Mouse (Mus musculus) ovary, postnatal 36 days (tissue): ENCODE measurements at regions not wholly inside any gene's neighbourhood (a gene's known extent, or its start where the extent isn't known, plus 50 kb on each side); places are given as distances from the start of the nearest gene placed in this dataset.

Experiments used
- DNase-seq: peaks from one replicate; pipeline ENCODE4 v3.0.0; 2022; ENCODE audit warnings: low spot score, mixed read lengths

GRCm38 (mm10) chr10:66433490-66433889, 662.4 kb upstream of the Jmjd1c start:
- no peak for DNase-seq

DNA sequence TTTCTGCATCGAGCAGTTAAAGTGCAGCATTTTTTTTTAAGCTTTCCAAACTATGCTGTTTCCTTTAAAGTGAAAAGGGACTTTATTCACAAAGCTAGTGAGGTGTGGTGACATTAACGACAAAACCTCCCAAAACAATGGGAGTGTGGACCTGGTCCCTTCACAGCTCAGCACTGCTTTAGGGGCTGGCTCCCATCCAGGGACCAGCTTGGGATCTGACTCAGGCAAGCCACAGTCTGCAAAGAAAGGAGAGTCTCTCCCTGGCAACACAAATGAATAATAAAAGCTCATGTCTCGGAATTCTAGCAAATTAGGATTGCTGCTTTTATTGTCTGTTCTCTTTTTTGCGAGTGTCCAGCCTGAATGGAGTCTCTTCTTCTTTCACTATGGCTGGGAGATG, 625.2 kb upstream of the Jmjd1c start:
- DNase-seq = peak; percentile 10

DNA sequence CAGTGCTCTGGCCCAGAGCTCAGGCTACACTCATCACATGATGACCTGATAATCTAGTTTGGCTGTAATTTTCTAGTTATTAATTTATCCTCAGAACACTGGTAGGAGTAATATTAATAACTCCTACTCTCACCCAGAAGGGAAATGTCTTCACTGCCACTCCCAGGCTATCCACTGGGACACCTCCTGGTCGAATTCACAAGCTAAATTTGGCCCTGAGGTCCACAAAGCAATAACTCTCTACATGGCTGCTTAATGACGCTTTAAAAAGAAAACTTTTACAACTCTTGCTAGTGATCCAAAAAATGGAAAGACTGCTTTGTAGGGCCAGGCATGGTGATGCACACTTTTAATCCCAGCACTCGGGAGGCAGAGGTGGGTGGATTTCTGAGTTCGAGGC, 623.9 kb upstream of the Jmjd1c start:
- DNase-seq = no peak

DNA sequence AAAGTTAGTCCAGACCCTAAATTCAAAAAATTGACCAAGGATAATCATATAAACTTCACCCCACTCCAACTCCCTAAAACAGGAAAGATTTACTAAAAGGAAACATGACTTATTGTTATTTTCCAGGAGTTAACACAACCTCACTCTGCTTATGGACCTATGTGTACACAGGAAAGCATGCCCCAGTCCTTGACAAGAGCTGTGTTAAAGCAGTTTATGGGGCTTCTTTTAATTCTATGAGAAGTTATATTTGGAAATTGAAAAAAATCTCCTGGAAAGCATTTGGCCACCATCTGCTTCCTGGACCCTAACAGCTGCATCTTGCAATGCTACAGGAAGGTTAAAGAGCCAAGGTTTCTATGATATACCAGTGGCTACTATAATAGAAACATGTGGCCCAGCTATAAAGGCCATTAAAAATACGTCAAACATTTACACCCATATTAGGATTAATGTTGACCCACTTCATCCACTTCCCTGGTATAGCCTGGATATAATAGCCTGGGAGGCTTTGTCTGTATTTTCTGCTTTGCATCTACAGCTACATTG, 620.7 kb upstream of the Jmjd1c start:
- no peak for DNase-seq

DNA sequence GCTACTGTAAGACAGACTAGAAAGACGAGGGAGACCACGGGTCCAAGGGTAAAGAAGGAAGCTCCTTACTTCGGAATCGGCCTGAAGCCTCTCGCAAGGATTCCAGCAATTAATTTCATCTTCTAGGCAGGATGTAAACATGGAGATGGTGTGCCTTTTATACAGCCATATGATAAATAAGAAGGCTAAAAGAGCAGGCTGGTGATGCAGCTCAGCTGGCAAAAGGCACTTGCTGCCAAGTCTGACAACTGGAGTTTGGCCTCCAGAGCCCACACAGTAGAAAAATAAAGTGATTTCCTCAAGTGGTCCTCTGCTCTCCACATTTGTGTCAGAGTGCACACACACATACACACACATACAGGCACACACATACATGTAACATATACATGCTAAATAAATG, 605.1 kb upstream of the Jmjd1c start:
- DNase-seq = no peak

DNA sequence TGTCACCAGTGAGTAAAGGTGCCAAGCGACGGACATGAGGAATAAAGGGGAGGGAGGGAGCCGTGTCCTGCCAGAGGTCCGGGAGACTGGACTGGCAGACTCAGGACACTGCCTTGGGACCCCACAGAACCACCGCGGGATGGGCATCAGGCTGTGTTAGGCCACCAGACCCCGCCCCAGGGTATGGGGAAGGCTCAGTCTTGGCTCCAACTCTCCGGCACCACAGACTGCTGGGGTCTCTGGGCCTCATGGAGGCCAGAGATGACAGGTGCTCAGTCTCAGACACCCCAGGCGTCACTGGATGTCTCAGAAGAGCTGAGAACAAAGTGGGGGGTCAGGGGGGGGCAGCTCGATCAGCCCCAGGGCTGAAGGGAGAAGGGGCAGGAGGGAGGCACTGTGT, 604.1 kb upstream of the Jmjd1c start:
- DNase-seq = no peak

DNA sequence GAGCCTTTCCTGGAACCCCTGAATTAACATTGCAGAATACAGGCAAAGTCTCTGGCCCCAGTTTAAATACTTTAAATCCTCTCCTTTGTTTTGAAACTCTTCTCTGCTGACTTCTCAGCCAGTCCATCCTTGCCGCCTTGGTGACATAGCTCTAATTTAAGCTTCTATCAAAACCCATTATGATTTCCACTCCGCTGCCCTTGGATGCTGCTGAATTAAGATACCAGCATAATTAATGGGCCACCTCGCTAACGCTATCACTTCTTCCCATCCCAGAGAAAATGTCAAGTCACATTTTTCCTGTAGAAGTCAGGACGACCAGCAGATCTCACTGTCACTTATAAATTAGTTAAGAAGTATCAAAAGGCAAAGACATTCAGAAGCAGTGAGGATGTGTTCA, 556.1 kb upstream of the Jmjd1c start:
- no peak for DNase-seq

GRCm38 (mm10) chr10:66546656-66547055, 549.3 kb upstream of the Jmjd1c start:
- DNase-seq = no peak

GRCm38 (mm10) chr10:66547660-66548059, 548.3 kb upstream of the Jmjd1c start:
- no peak for DNase-seq

DNA sequence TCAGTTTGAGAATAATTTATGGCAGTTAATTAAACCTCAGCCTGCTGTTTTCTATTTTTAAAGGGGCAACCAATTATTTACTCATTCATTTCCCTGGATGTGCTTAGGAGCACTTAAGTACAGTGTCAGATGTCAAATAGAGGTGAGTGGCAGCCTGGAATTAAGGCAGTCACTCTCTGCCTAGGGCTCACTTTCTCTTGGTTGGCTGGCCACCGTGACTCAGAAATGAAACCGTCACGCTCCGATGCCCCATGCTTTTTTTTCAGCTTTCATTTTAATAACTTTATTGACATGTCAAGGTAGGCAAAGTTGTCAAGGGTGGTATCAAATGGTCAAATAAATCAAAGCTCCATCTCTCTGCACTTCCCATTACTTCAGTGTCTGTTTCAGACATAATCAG, 547.9 kb upstream of the Jmjd1c start:
- no peak for DNase-seq

DNA sequence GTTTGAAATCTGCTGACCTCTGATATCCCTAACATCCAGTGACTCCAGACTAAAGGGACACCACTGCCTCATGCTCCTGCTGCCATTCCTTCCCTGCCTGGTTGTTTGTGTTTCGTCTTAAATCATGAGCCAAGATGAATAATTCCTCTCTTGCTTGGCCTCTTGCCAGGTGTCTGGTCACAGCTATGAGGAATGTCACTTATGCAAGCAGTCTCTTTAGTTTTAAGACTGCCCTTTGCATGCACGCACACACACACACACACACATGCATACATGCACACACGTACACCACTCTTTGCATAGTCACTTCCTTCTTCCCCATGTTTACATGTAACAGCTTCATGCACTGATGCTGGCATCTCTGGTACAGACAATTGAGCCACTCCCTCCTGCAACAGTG, 543.0 kb upstream of the Jmjd1c start:
- no peak for DNase-seq

GRCm38 (mm10) chr10:66554259-66554658, 541.7 kb upstream of the Jmjd1c start:
- no peak for DNase-seq

DNA sequence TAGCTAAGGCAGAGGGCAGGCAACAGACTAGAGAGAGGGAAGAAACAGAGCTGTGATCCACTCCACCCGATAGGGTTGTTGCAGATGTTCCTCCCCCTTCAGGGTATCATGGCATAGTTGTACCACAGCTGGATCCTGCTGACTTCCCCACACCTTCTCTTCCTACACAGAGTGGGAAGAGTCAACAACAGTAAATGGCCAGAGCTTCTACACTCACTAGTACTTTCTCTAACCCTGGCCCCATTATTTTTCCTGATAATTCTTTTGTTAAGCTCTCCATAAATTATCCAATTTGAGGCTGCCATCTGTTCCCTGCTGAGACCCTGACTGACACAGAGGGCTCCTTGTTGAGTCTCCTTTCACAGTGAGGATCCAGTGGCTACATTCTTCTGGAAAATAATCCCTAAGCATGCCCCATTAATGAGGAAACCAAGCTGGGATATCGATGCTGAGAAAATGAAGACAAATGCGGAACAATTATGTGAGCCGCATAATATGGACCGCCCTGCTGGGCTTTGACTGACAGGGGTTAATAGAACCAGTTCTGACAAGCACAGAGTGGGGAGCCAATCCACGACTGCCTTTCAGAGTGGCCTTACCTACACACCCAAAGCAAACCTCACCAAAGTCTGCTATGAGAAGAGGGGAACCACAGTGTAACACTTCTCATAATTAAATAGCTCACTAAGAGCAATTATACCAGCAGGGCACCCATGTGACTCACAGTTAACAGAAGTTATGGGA, 537.7 kb upstream of the Jmjd1c start:
- no peak for DNase-seq

- DNase-seq = no peak
Measured at GRCm38 (mm10) chr10:66565374-66565773, 530.6 kb upstream of the Jmjd1c start.

DNA sequence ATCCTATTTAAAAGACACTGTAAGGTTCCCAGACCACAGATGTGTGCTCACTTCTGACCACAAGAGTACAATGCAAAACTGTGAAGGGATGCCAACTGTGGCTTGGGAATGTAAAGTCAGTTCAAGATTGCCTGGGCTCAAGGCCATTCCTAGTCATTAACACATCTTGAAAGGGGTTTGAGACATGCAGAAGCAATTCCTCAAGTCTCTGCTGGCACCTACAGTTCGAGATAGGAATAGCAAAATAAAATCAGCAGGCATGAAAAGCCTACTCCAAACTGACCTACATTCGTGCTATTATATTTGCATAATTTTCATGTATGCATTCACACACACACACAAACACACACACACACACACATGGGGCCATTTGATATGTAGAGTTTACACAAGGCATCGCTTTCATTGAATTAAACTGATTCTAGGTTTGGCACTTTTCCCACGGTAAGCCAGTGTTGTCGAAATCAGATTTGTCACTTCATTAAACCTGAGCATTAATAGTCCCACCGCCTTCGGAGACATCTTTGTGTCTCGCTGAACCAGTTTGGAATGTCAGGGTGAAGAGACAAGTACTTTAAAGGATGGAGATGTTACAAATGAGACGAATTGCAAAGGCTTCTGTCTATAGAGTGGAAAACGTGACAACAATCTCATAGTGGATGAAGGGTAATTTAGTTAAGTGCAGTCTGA, 520.9 kb upstream of the Jmjd1c start:
- DNase-seq = no peak

DNA sequence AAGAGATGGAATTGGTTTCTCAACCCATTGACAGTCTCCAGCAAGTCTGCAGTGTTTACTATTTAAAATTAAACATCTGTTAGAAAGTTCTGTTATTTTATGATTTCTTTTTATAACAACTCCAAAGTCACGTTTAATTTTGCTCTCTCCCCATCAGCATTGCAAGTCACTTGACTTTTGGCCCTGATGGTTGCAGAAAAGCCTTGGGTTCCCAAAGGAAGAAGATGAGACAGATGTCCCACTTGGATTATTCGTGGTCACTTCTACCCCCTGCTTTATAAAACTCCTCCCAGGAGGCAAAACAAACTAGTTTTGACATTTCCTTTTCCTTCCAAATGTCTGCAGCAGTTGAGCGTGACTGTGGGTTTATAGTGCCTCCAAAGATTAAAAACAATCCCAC, 502.9 kb upstream of the Jmjd1c start:
- no peak for DNase-seq

GRCm38 (mm10) chr10:66593506-66593905, 502.4 kb upstream of the Jmjd1c start:
- no peak for DNase-seq

DNA sequence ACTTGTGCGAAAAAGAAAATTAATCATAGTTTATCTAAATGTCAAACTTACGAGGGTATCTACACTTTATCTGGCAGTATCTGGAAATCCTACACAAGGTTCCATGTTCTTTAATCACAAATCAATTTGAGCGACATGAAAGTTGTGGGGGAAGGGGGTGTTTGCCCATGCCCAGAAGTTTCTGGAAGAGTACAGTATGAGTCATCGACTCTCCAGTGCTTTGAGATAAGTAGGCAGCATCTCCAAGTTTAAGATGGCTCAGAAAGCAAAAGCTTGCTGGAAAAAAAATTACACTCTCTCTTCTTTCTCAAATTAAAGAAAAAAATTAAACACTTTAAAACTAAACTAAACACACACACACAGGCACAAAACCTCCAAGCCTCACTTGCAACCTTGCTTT, 498.0 kb upstream of the Jmjd1c start:
- no peak for DNase-seq

GRCm38 (mm10) chr10:66607141-66607540, 488.8 kb upstream of the Jmjd1c start:
- no peak for DNase-seq

GRCm38 (mm10) chr10:66616280-66616679, 479.6 kb upstream of the Jmjd1c start:
- DNase-seq = no peak

DNA sequence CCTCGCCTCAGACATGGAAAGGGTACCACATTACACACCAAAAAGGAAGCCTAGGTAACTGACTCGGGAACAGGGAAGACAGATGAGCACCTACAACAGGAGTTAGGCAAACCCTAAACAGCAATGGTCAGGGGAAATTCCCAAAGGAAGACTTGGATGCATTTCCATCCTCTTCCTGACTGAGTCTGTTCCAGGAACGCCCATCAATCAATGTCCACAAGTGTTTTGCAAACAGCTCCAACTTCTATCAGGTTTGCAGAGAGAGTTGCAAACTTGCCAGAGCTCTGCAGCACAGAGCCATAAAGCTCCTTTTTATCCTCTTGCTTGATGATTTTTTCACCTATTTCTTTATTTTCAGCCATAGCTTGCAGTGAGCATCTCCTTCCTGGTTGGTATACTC, 464.9 kb upstream of the Jmjd1c start:
- DNase-seq = no peak

- DNase-seq = no peak
Measured at GRCm38 (mm10) chr10:66640890-66641847, 454.8 kb upstream of the Jmjd1c start.
